Mouse (Mus musculus) liver, postnatal 0 days (tissue): Measurements from ENCODE around the gene Unc13a.

ENCODE experiments used
- CTCF ChIP-seq: sonication (generic); IDR thresholded peaks from 2 replicates; pipeline ENCODE4 v1.5.1; 2016; ENCODE audit warnings: antibody characterized with exemption, low read depth
- EP300 ChIP-seq: IDR thresholded peaks from 2 replicates; pipeline ENCODE4 v1.6.1; 2016; ENCODE audit warnings: antibody characterized with exemption, low read depth, mild to moderate bottlenecking

- TF ChIP-seq EP300 (no peak), CTCF (no peak)
Observed at GRCm38 (mm10) chr8:71594324-71594722, 77.2 kb downstream of the Unc13a start.
